Mouse (Mus musculus) CD4-positive, CD25-positive, alpha-beta regulatory T cell, adult 4 months (primary cell): ENCODE data around the gene Il2rb. TPM values are rescaled to one million over a fixed set of nuclear protein-coding genes. Genes with fewer than 3 reads are reported as not detected.
A peak's percentile ranks its signal among the peaks of the same experiment; 100 is the strongest.

Experiments used
- ATAC-seq: one replicate; pipeline ENCODE4 v1.8.0; 2017
- polyA plus RNA-seq, 2 experiments: library from polyadenylated mRNA; unstranded; fragments of 100-300 nt; shearing (Covaris generic); gene quantifications; one replicate each; pipeline ENCODE4 v1.2.1; 2017

Il2rb gene
- polyA plus RNA-seq, 2 experiments from 2014 or later: 529 to 771 TPM

DNA sequence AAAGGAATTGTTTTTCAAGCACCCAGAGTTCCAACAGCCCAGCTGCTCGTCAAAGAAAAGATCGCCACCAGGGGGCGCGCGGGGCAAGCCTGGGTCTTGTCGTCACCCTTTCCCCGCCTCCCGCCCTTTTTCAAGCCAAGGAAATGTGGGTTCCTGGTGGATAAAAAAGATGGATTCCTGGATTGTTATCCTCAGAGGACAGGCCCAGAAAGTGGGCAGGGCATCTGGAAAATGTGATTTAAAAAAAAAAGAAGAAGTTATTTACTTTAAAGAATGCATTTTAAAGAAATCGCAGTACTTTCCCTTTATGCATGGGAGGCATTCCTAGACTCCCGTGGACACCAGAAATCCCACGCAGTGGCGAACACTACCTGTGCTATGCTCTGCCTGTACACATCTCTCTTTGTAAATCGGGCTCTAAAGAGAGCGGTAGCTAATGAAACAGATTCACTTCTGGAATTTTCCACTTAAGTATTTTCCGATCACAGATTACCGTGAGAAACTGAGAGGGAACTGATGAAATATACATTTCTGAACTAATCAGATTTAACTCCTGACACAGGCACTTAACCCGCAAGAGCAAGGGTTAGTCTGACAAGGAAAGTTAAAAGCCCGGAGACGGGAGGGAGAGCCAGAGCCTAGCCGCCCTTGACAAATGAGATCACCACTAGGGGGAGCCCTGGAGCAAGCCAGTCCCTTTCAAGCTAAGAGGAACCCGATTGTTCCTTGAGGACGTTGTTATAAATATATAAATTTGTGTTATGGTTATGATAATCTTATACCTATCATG is 47.1 kb downstream of the Il2rb start:
- peak; percentile 43 for ATAC-seq

- ATAC-seq: no peak
Measured at GRCm38 (mm10) chr15:78447121-78447520, 48.0 kb downstream of the Il2rb start.

- ATAC-seq: no peak
Measured at GRCm38 (mm10) chr15:78443857-78444256, 51.2 kb downstream of the Il2rb start.

DNA sequence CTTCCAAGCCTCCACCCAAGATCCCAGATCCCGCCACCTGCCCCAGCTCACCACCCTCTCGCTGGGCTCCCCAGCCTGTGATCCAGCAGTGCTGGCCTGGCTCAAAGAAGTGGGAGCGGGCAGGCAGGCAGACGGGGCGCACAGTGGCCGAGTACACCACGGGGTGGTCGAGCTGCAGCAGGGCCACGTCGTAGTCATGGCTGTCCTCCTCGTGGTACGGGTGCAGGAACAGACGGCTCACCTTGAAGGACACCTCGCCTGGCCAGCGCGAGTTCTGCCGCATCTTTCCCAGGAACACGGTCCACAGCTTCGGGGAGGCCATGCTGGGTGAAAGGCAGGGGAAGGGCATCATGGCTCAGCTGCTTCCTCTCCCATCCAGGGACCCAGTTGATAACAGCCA is 52.8 kb downstream of the Il2rb start:
- ATAC-seq: no peak

DNA sequence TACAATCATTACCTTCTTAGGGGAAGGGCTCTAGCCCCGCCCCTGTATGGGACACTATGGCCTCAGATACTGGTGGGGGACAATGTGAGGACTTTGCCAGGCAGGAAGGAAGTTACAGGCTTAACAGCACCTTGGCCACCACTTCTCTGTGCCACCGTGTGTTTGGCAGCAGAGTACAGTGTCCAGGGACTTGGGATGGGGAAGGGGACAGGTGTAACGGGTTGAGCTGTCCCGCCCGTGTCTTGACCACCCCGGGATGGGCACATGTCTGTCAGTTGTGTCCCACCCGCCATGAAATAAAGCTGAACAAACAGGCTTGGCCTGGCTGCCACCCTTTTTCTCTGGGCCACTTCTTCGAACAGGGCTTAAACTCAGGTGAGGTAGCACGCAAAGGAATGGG is 56.1 kb downstream of the Il2rb start:
- no peak for ATAC-seq

DNA sequence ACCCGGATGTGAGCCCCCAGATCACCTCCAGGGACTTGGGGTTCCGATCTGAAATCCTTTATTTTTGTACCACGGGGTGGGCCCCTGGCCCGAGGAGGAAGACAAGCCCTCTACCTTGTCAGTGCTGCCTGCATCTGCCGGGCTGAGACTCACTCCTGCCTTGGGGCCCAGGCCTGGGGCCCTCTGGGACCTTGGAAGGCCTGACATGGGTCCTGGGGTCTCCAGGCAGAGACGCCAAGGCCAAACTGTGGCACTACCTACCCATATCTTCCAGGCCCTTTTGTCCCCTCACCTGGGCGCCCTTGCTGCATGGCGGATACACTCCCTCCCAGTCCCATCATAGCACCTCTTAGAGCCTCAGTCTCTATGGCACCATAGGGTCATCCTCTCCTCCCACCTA is 56.6 kb downstream of the Il2rb start:
- ATAC-seq: no peak

GRCm38 (mm10) chr15:78438018-78438394 is 57.1 kb downstream of the Il2rb start:
- ATAC-seq: no peak

GRCm38 (mm10) chr15:78437237-78438017 is 57.6 kb downstream of the Il2rb start:
- ATAC-seq: no peak

DNA sequence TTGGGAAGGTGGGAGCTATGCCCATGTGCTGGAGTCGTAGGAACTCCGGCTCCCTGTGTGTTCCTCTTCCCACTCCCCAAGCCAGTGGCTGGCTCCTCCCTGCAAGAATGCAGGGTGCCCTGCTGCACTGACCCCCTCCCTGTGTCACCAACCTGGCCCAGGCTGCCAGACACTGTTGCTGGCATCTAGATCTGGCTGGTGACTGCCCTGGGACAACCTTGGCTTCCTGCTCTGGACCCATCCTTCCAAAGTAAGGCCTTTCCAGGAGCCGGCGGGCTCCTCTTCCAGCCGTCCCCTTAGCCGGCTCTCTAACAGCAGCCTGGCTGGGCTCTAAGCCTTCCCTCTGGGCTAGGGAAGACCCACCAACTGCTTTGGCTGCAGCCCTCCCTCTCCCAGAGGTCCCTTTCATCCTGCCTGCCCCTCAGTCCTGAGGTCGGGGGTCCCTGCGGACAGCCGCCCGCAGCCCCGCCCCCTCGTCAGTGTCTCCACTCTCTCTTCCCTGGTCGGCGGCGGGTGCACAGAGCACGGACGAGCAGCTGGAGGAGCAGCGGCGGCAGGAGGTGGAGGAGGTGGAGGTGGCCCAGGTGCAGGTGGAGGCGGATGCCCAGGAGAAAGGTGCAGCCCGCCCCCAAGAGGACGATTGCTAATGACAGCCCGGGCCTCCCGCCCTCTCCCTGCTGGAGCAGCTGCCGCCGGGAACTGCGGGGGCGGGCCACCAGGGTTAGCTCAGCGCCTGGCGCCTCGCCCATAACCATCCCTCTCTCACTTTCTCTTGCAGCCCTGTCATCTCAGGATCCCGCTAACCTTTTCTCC is 58.5 kb downstream of the Il2rb start:
- no peak for ATAC-seq

- ATAC-seq: no peak
Measured at GRCm38 (mm10) chr15:78435681-78436080, 59.4 kb downstream of the Il2rb start.

DNA sequence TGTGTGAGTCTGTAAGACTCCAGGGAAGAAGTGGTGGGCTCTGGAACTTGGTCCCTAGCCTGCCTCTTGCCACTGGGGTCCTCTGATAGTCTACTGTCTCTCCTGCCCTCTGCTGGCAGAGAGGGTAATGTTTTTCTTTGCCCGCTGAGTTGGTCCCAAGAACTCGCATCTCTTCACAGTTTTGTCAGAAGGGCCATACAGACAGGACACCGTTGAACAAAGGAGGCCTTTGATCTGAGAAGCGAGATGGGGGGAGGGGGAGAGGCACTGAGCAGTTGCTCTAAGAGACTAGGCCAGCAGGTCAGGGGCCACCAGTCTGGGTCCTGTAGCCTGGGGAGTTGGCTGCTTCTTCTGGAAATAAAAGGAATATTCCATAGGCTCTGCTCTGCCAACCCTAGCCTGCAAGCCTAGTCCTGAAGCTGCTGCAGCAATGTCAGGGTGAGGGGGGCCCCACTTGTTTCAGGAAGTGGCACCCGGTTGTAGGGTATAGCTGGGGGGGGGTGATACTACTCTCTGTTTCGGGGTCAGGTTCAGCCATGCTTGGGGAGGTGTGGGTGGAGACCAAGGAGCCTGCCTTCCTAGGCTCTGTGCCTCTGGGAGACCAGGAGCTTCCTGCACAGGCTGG is 60.1 kb downstream of the Il2rb start:
- no peak for ATAC-seq

- no peak for ATAC-seq
Measured at GRCm38 (mm10) chr15:78431541-78432121, 63.4 kb downstream of the Il2rb start.

- no peak for ATAC-seq
Measured at GRCm38 (mm10) chr15:78430874-78431273, 64.2 kb downstream of the Il2rb start.

DNA sequence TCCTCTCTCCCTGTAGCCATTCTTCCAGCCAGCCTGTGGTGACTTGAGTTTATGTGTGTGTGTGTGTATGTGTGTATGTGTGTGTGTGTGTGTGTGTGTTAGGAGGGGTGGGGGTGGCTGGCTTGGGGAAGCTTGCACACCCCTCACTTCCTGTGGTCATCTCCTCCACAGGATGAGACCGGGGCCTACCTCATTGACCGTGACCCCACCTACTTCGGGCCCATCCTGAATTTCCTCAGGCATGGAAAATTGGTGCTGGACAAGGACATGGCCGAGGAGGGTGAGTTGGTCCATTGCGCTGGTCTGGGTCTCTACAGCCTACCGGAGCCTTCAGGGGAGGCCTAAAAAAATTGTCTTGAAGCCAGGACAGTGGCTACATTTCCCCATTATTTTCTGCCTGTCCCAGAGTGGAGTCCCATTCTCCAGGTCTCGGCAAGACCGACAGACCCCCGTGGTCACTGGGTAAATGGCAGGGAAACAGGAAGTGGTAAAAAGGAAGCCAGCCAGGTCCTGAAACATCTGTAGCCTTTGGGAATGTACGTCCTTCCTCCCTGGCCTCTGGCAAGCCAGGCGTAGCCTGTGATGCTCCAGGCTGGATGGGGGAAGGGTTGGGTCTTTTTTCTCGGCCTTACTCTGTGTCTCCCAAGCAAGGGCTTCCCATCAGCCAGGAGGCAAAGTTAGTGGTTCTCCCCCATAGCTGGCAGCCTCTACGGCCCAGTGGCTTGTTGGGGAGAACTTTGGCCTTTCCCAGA is 65.0 kb downstream of the Il2rb start:
- no peak for ATAC-seq

Other genes starting within 250 kb of the Il2rb start
- gene Csf2rb2, start 189.6 kb downstream of the Il2rb start, polyA plus RNA-seq: under 1 TPM in 1 of 2 experiments, not detected in 1; 0.12 TPM
- under 1 TPM; 0.08 to 0.63 TPM for gene Csf2rb, start 169.5 kb downstream of the Il2rb start, polyA plus RNA-seq
- gene Tex33, start 99.4 kb downstream of the Il2rb start, polyA plus RNA-seq: not detected
- gene Tst, start 89.4 kb downstream of the Il2rb start, polyA plus RNA-seq: 1 to 10 TPM; 1.6 to 2.8 TPM
- gene Mpst, start 88.9 kb downstream of the Il2rb start, polyA plus RNA-seq: 1 to 10 TPM; 1.2 to 5.7 TPM
- gene Kctd17, start 66.7 kb downstream of the Il2rb start, polyA plus RNA-seq: 1 to 10 TPM; 5.1 to 5.5 TPM
- not detected for gene Tmprss6, start 26.6 kb downstream of the Il2rb start, polyA plus RNA-seq
- 10 to 100 TPM; 10.2 to 14.3 TPM for gene C1qtnf6, start 36.1 kb upstream of the Il2rb start, polyA plus RNA-seq
- gene Sstr3, start 49.4 kb upstream of the Il2rb start, polyA plus RNA-seq: not detected
- gene Rac2, start 77.5 kb upstream of the Il2rb start, polyA plus RNA-seq: 1,000 to 10,000 TPM; 2,983 to 4,093 TPM
- 100 to 1,000 TPM; 299 to 603 TPM for gene Cyth4, start 101.8 kb upstream of the Il2rb start, polyA plus RNA-seq
- under 1 TPM in 1 of 2 experiments, not detected in 1; 0.10 TPM for gene Elfn2, start 223.5 kb upstream of the Il2rb start, polyA plus RNA-seq